Mouse (Mus musculus): ENCODE measurements around the gene Styk1.
"Not testable (repeated sequence)": the region's sequence is repeated elsewhere in the genome, so short reads cannot be mapped to it uniquely, and the experiment has no call there.

Gene Styk1

DNA sequence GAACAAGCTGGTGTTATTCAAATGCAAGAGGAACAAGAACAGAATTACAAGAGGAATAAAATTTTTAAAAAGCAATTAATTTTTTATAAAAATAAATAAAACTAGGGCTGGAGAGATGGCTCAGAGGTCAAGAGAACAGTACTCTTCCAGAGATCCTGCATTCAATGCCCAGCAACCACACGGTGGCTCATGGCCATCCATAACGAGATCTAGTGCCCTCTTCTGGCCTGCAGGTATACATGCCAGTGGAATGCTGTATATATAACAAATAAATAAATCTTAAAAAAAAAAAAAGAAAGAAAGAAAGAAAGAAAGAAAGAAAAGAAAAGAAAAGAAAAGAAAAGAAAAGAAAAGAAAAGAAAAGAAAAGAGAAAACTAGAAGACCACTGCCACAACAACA lies 63.0 kb downstream of the Styk1 start:
- DNase-seq: peak; percentile 39

DNA sequence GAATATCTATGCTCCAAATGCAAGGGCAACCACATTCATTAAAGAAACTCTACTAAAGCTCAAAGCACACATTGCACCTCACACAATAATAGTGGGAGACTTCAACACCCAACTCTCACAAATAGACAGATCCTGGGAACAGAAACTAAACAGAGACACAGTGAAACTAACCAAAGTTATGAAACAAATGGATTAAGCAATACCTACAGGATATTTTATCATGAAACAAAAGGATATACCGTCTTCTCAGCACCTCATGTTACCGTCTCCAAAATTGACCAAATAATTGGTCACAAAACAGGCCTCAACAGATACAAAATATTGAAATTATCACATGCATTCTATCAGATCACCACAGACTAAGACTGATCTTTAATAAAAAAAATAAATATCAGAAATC lies 75.2 kb downstream of the Styk1 start:
- not testable (repeated sequence) for DNase-seq

DNA sequence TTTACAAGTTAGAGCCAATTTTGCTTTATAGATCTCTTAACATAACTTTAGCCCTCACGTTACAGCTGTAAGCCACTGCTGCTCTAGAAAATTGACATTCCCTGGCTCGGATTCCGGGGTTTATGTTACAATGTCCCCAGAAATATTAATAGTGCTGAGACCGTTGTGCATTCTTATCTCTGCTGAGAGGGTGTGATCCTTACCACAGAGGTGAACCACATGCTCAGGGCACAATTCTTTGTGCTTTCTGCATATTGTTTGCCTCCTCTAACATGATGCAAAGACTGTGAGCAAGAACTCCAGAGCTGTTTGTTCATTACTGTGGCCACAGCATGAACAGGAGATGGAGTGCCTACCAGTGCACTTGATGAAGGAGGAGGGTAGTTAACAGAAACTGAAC lies 76.7 kb downstream of the Styk1 start:
- DNase-seq: no peak

DNA sequence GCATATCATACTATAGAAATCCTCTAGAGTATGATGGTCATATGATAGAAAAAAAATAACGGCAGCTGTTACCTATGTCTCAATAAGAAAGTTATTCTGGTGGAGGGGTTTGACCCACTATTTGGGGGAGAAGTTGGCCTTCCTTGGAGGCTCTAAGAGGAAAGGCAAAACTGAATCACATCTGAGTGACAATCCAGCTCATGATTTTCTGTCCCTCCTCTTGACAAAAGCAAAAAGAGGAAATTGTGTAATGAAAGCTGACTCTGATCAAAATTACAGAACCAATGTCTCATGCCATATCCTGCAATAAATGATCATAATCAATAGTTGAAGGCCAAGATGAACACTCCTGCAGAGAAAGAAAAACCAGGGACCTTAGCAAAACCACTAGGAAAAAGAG lies 81.1 kb downstream of the Styk1 start:
- DNase-seq: no peak

DNA sequence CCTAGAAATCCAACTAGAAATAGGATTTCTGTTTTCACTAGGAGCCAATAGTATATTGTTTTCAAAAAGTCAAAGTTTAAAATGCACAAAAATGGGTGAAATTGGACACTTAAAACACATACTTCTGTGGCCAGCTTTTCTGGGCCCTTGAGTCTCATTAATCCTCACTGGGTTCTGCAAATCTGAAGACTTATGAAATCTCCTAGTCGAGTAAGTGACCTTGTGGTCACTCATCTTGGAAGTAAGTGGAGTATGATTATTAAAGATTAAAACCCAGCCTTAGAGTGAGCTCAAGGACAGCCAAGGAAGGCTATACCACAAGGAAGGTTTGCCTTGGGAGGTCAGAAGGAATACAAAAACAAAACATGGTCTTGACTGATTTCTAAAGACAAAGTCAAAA lies 83.1 kb downstream of the Styk1 start:
- DNase-seq: no peak

DNA sequence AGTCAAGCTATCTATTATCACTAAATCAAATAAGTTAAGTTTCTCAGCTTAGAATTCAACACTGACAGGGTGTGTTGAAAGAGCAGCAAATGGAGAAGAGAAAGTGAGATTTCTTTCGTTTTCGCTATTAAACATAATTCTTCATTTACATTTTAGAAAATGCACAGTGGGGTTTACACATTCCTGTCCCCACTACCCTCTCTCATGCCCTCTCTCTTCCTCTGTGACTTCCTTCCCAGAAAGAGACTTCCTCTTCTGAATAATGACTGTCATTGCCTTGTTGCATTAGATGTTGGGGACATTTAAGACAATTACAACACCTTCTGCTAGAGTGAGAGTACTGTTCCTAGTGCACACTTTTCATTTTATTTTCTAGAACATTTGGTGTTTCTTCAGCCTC lies 83.8 kb downstream of the Styk1 start:
- no peak for DNase-seq

DNA sequence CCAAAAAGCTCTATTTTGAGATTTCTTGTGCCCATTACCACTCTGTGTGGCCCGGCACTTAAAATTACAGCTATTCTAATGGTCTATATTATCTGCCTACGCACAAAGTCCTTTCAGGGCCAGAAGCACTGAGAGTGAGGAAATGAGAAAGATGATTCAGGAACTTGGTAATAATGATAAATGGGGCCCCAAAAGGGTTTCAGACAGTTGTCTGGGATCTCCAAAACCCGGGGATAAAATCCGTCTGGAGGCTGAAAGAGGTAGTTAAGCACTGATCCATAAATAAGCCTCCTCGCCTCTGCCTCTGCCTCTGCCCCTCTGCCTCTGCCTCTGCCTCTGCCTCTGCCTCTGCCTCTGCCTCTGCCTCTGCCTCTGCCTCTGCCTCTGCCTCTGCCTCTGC lies 89.2 kb downstream of the Styk1 start:
- DNase-seq: no peak

DNA sequence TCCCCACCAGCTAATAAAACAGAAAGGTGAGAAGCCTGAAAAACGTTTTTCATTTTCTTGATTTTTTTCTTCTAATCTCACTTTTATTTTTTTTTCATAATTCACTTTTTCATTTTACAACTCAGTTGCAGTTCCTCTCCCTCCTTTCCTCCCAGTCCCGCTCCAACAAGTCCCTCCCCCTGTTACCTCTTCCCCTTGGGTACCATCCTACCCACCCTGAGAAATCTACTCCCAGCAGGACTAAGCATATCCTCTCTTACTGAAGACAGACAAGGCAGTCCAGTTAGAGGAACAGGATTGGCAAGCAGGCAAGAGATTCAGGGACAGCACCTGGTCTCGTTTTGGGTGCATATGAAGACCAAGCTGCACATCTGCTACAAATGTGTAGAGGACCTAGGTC lies 90.6 kb downstream of the Styk1 start:
- no peak for DNase-seq

DNA sequence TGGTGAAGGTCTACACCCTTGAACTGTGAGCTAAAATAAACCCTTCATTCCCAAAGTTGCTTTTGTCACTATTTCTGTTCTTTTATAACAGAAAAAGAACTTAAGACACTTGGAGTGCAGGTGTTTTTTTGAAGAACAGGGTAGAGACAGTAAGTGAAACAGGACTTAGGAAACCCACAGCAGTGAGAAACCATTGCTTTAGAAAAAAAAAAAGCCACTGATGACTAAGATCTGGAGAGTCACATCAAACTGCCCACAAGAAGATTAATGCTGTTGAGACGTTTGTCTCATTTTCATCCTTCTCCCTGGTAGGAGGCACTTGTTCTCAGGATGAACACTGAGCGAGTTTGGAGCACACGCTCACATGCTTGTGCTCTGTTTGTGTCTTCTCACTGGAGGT lies 91.4 kb downstream of the Styk1 start:
- no peak for DNase-seq

All from liver (tissue).